Mouse (Mus musculus) hindbrain, embryonic 15.5 days (tissue): ENCODE measurements at regions not wholly inside any gene's neighbourhood (a gene's known extent, or its start where the extent isn't known, plus 50 kb on each side); places are given as distances from the start of the nearest gene placed in this dataset.
A peak's percentile ranks its signal among the peaks of the same experiment; 100 is the strongest.

Experiments used
- ATAC-seq: fragments of 200-750 bp; cut with Nextera tagmentation; 2 replicates; pipeline ENCODE4 v1.8.0; 2017; ENCODE audit warnings: low read depth, moderate number of reproducible peaks, moderate TSS enrichment; ENCODE audit not compliant: low FRiP score
- H3K27ac ChIP-seq: fragments of 300-500 bp; sonication (generic); replicated peaks from 2 replicates; pipeline ENCODE4 v1.5.1; 2015; ENCODE audit warnings: mild to moderate bottlenecking, inconsistent platforms
- H3K27me3 ChIP-seq: fragments of 300-500 bp; sonication (generic); 2 replicates; pipeline ENCODE4 v1.6.1; 2015; ENCODE audit warnings: control low read depth, inconsistent platforms
- H3K36me3 ChIP-seq: fragments of 300-500 bp; sonication (generic); 2 replicates; pipeline ENCODE4 v1.6.1; 2015; ENCODE audit warnings: control low read depth, inconsistent platforms
- H3K4me1 ChIP-seq: fragments of 300-500 bp; sonication (generic); replicated peaks from 2 replicates; pipeline ENCODE4 v1.6.1; 2015; ENCODE audit warnings: control low read depth, inconsistent platforms
- H3K4me2 ChIP-seq: fragments of 300-500 bp; sonication (generic); 2 replicates; pipeline ENCODE4 v1.6.1; 2015; ENCODE audit warnings: moderate library complexity, mild to moderate bottlenecking, inconsistent platforms
- H3K4me3 ChIP-seq: fragments of 300-500 bp; sonication (generic); 2 replicates; pipeline ENCODE4 v1.5.1; 2015; ENCODE audit warnings: mild to moderate bottlenecking, inconsistent platforms
- H3K9ac ChIP-seq: fragments of 300-500 bp; sonication (generic); 2 replicates; pipeline ENCODE4 v1.6.1; 2015; ENCODE audit warnings: inconsistent platforms
- H3K9me3 ChIP-seq: fragments of 300-500 bp; sonication (generic); 2 replicates; pipeline ENCODE4 v1.6.1; 2016; ENCODE audit warnings: control low read depth, inconsistent platforms
- WGBS: fragments of 180-500 bp; shearing (Covaris S2); methylation state at CpG from one replicate; pipeline ENCODE4 v1.1.7; 2015; 5-methylcytosine and 5-hydroxymethylcytosine counted together

- H3K9me3 ChIP-seq = no peaks in the 10 kb centered on the region
- H3K4me3 ChIP-seq = no peak overlapping the region
- no peak for ATAC-seq
- no peaks in the 10 kb centered on the region for H3K4me1 ChIP-seq
- H3K27me3 ChIP-seq = no peaks in the 10 kb centered on the region
- no peak overlapping the region for H3K4me2 ChIP-seq
- WGBS = 31% methylated on average over 4 of the region's 4 CpGs
- H3K36me3 ChIP-seq = no peaks in the 10 kb centered on the region
- H3K9ac ChIP-seq = no peak overlapping the region
- H3K27ac ChIP-seq = no peak overlapping the region
Observed at GRCm38 (mm10) chr4:69838940-69839339, 571.3 kb downstream of the Cdk5rap2 start.

DNA sequence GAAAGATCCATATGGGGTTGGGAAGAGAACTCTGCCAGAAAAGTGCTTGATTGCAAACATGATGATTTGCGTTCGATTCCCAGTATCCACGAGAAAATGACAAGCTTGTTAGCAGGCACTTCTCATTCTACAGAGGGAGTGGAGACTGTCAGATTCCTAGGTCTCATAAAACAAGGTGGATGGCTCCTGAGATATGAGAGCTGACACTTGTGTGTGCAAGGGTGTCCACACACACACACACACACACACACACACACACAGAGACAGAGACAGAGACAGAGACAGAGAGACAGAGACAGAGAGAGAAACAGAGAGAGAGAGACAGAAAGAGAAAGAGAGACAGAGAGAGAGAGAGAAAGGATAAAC lies 585.4 kb downstream of the Cdk5rap2 start:
- Histone ChIP-seq H3K4me3 (no peak overlapping the region), H3K36me3 (no peaks in the 10 kb centered on the region), H3K27ac (no peak overlapping the region), H3K4me1 (peaks cover 7% of the 10 kb centered on the region), H3K27me3 (no peaks in the 10 kb centered on the region), H3K9ac (no peak overlapping the region), H3K9me3 (no peaks in the 10 kb centered on the region), H3K4me2 (no peak overlapping the region)
- 21% methylated on average over 3 of the region's 3 CpGs for WGBS
- no peak for ATAC-seq

GRCm38 (mm10) chr4:69824215-69824902 lies 585.9 kb downstream of the Cdk5rap2 start:
- WGBS = 13% methylated on average over 6 of the region's 6 CpGs
- Histone ChIP-seq H3K27me3 (no peaks in the 10 kb centered on the region), H3K27ac (no peak overlapping the region), H3K36me3 (no peaks in the 10 kb centered on the region), H3K4me1 (peaks cover 7% of the 10 kb centered on the region), H3K9me3 (no peaks in the 10 kb centered on the region), H3K4me2 (no peak overlapping the region), H3K4me3 (no peak overlapping the region), H3K9ac (no peak overlapping the region)
- peak; percentile 27; the same call in 1 of the 2 replicates for ATAC-seq

GRCm38 (mm10) chr4:69823311-69823940 lies 586.8 kb downstream of the Cdk5rap2 start:
- peaks cover 7% of the 10 kb centered on the region for H3K4me1 ChIP-seq
- no peak overlapping the region for H3K9ac ChIP-seq
- no peak overlapping the region for H3K27ac ChIP-seq
- no peaks in the 10 kb centered on the region for H3K36me3 ChIP-seq
- H3K27me3 ChIP-seq = no peaks in the 10 kb centered on the region
- WGBS = 19% methylated on average over 1 of the region's 1 CpGs
- no peaks in the 10 kb centered on the region for H3K9me3 ChIP-seq
- no peak for ATAC-seq
- H3K4me3 ChIP-seq = no peak overlapping the region
- no peak overlapping the region for H3K4me2 ChIP-seq

GRCm38 (mm10) chr4:69818885-69819284 lies 591.4 kb downstream of the Cdk5rap2 start:
- Histone ChIP-seq H3K36me3 (no peaks in the 10 kb centered on the region), H3K27me3 (no peaks in the 10 kb centered on the region), H3K4me2 (no peak overlapping the region), H3K4me1 (no peaks in the 10 kb centered on the region), H3K9ac (no peak overlapping the region), H3K9me3 (no peaks in the 10 kb centered on the region), H3K27ac (no peak overlapping the region), H3K4me3 (no peak overlapping the region)
- 9% methylated on average over 3 of the region's 3 CpGs for WGBS
- no peak for ATAC-seq

- WGBS = 71% methylated on average over 7 of the region's 7 CpGs
Observed at GRCm38 (mm10) chr4:69785481-69786050, 624.7 kb downstream of the Cdk5rap2 start.

GRCm38 (mm10) chr4:69781258-69781657 lies 629.0 kb downstream of the Cdk5rap2 start:
- 0 out of 2 replicates have a peak, but pooled peaks have one; percentile 38 for ATAC-seq
- H3K9me3 ChIP-seq = no peaks in the 10 kb centered on the region
- H3K4me1 ChIP-seq = no peaks in the 10 kb centered on the region
- H3K27me3 ChIP-seq = no peaks in the 10 kb centered on the region
- H3K9ac ChIP-seq = no peak overlapping the region
- H3K27ac ChIP-seq = no peak overlapping the region
- H3K4me2 ChIP-seq = peak overlapping the region; percentile 6; the same call in 1 of the 2 replicates
- H3K4me3 ChIP-seq = no peak overlapping the region
- WGBS = 56% methylated on average over 8 of the region's 8 CpGs
- H3K36me3 ChIP-seq = no peaks in the 10 kb centered on the region

More at GRCm38 (mm10) chr4:69785481-69786050, 624.7 kb downstream of the Cdk5rap2 start:
- Histone ChIP-seq H3K9me3 (no peaks in the 10 kb centered on the region), H3K4me2 (no peak overlapping the region), H3K9ac (no peak overlapping the region), H3K36me3 (no peaks in the 10 kb centered on the region), H3K27ac (no peak overlapping the region), H3K27me3 (no peaks in the 10 kb centered on the region), H3K4me3 (no peak overlapping the region), H3K4me1 (no peaks in the 10 kb centered on the region)
- no peak for ATAC-seq

DNA sequence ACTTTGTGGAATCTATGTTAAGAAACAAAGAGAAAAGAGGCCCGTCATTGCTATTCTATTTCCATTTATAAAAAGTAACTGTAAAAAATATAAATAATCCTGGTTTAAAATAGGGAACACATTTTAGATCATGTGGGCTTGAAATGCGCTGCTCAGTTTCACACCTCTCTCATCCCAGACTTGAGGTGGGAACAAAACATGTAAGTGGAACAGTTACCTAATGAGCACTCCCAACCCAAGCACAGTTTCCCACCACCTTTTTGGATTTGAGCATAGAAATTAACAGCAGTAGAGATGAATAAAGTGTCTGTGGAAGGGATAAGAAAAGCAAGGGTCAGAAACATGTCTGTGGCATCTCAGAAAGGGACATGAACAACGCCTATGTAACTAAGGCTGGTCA lies 648.4 kb downstream of the Cdk5rap2 start:
- Histone ChIP-seq H3K4me3 (no peak overlapping the region), H3K9ac (no peak overlapping the region), H3K9me3 (no peaks in the 10 kb centered on the region), H3K4me1 (no peaks in the 10 kb centered on the region), H3K27ac (no peak overlapping the region), H3K36me3 (no peaks in the 10 kb centered on the region), H3K27me3 (no peaks in the 10 kb centered on the region), H3K4me2 (no peak overlapping the region)
- ATAC-seq = no peak
- 89% methylated on average over 3 of the region's 3 CpGs for WGBS

DNA sequence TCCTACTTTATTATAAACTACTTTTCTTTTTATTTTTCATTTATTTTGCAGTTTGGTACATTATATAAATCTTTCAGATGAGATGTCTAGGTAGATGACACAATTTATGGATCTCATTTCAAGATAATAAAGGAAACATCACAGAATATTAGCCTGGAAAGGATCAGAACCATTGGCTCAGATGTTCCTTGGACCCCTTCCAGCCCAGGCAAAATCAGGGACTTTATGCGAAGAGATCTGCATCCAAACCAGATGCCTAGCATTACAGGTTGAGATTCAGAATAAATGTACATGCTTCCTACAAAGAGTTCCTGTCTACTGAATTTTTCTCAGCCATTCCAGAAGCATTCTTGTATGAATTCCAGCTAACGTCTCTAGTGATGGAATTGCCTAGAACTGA lies 650.6 kb downstream of the Cdk5rap2 start:
- Histone ChIP-seq H3K9me3 (no peaks in the 10 kb centered on the region), H3K4me2 (no peak overlapping the region), H3K36me3 (no peaks in the 10 kb centered on the region), H3K4me3 (no peak overlapping the region), H3K4me1 (no peaks in the 10 kb centered on the region), H3K27me3 (no peaks in the 10 kb centered on the region), H3K9ac (no peak overlapping the region), H3K27ac (no peak overlapping the region)
- 83% methylated on average over 2 of the region's 2 CpGs for WGBS
- no peak for ATAC-seq

- Histone ChIP-seq H3K4me3 (no peak overlapping the region), H3K4me2 (no peak overlapping the region), H3K27ac (no peak overlapping the region), H3K4me1 (no peaks in the 10 kb centered on the region), H3K27me3 (no peaks in the 10 kb centered on the region), H3K9ac (no peak overlapping the region), H3K36me3 (no peaks in the 10 kb centered on the region), H3K9me3 (no peaks in the 10 kb centered on the region)
- ATAC-seq = no peak
- WGBS = 84% methylated on average over 2 of the region's 2 CpGs
Observed at GRCm38 (mm10) chr4:69754567-69754966, 655.7 kb downstream of the Cdk5rap2 start.

DNA sequence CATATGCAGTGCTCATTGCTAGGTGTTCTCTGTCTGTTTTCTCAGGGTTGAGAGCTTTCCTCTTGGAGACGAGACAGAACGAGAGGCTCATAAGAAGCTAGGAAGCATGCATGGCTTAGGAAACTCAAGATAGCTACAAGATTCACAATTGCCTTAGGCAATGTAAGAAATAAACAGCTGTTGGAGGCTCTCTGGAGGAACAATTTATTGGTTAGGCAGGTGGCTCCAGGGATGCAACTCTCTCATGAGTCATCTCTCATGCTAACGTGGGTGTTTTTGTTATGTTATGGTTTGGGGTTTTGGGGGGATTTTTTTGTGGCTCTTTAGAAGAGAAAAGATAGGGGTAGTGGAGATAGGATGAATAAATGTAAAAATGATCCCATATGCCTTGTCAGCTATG lies 657.2 kb downstream of the Cdk5rap2 start:
- no peak for ATAC-seq
- Histone ChIP-seq H3K4me3 (no peak overlapping the region), H3K27ac (no peak overlapping the region), H3K4me2 (no peak overlapping the region), H3K9me3 (no peaks in the 10 kb centered on the region), H3K9ac (no peak overlapping the region), H3K4me1 (no peaks in the 10 kb centered on the region), H3K27me3 (no peaks in the 10 kb centered on the region), H3K36me3 (no peaks in the 10 kb centered on the region)
- WGBS = 84% methylated on average over 3 of the region's 3 CpGs

DNA sequence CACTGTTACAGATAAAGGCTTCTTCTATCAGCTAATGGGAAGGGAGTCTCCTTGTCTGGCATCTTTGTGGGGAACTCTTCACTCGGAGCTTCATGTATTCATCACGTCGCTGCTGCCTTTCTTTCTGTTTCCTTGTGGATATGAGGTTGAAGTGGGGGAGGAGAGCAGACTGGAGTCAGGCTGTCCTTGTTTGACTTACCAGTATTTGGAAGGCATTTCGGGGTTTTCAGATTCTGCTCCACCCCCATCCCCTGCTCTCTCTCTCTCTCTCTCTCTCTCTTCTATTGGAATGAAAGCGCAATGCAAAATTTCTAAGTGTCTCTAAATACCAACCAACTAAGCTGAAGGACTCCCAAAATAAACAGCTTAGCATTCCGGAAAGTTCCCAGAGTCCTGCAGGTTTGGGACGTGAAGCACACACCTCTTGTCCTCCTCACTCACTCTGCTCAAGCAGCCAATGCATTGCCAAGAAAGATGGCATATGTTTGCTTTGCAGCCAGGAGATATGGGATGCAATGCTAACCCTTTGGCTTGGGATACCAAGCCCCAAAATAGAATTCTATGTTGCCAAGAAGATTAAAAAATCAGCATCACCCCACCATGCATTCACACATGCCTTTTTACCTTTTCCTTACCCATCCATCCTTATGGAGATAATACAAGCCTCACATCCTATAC lies 670.3 kb downstream of the Cdk5rap2 start:
- Histone ChIP-seq H3K4me1 (no peaks in the 10 kb centered on the region), H3K36me3 (no peaks in the 10 kb centered on the region), H3K4me3 (no peak overlapping the region), H3K4me2 (no peak overlapping the region), H3K27me3 (no peaks in the 10 kb centered on the region), H3K27ac (no peak overlapping the region), H3K9me3 (no peaks in the 10 kb centered on the region), H3K9ac (no peak overlapping the region)
- 86% methylated on average over 7 of the region's 7 CpGs for WGBS
- no peak for ATAC-seq
